Mouse (Mus musculus) megakaryocyte, embryonic 14.5 days (primary cell): ENCODE data around the gene Khsrp.

ENCODE experiments used
- FLI1 ChIP-seq: IDR thresholded peaks from 2 replicates; pipeline ENCODE4 v1.6.1; 2012; ENCODE audit warnings: low read length, inconsistent platforms, mixed read lengths
- GATA1 ChIP-seq: IDR thresholded peaks from 3 replicates; pipeline ENCODE4 v1.6.1; 2012; ENCODE audit warnings: mixed read lengths, low read length, inconsistent platforms, borderline replicate concordance

- no peak for TF ChIP-seq GATA1
- no peak for TF ChIP-seq FLI1
These were observed 45.6 kb upstream of the Khsrp start for GRCm38 (mm10) chr17:57076916-57077315.
